Mouse (Mus musculus) heart, embryonic 16.5 days (tissue): ENCODE data around the gene Prc1. TPM values are rescaled to one million over a fixed set of nuclear protein-coding genes. Genes with fewer than 3 reads are reported as not detected.

Experiments
- ATAC-seq: fragments of 200-750 bp; cut with Nextera tagmentation; replicated peaks from 2 replicates; pipeline ENCODE4 v1.8.0; 2017; ENCODE audit warnings: moderate number of reproducible peaks; ENCODE audit not compliant: insufficient read depth, low FRiP score; ENCODE audit errors: extremely low read depth
- H3K27ac ChIP-seq: fragments of 300-500 bp; sonication (generic); 2 replicates; pipeline ENCODE4 v1.5.1; 2014; ENCODE audit warnings: mild to moderate bottlenecking, low read length, control low read depth, moderate library complexity
- H3K27me3 ChIP-seq: fragments of 300-500 bp; sonication (generic); 2 replicates; pipeline ENCODE4 v1.6.1; 2014; ENCODE audit warnings: low read length, mixed read lengths; ENCODE audit not compliant: control insufficient read depth, insufficient read depth
- H3K36me3 ChIP-seq: fragments of 300-500 bp; sonication (generic); 2 replicates; pipeline ENCODE4 v1.6.1; 2014; ENCODE audit not compliant: control insufficient read depth, insufficient read depth
- H3K4me1 ChIP-seq: fragments of 300-500 bp; sonication (generic); 2 replicates; pipeline ENCODE4 v1.6.1; 2014; ENCODE audit warnings: low read length, mixed read lengths; ENCODE audit not compliant: control insufficient read depth, insufficient read depth
- H3K4me2 ChIP-seq: fragments of 300-500 bp; sonication (generic); 2 replicates; pipeline ENCODE4 v1.6.1; 2014; ENCODE audit warnings: low read depth, mild to moderate bottlenecking, control low read depth, low read length
- H3K4me3 ChIP-seq: fragments of 300-500 bp; sonication (generic); 2 replicates; pipeline ENCODE4 v1.5.1; 2014; ENCODE audit warnings: mild to moderate bottlenecking, control low read depth, low read length
- H3K9ac ChIP-seq: fragments of 300-500 bp; sonication (generic); 2 replicates; pipeline ENCODE4 v1.6.1; 2014; ENCODE audit warnings: low read length, control low read depth
- H3K9me3 ChIP-seq: fragments of 300-500 bp; sonication (generic); replicated peaks from 2 replicates; pipeline ENCODE4 v1.6.1; 2016; ENCODE audit warnings: low read length; ENCODE audit not compliant: control insufficient read depth
- WGBS: fragments of 180-500 bp; shearing (Covaris S2); extraction: QIAGEN DNeasy Blood & Tissue Kit; methylation state at CpG from one replicate; pipeline ENCODE4 v1.1.7; 2014; 5-methylcytosine and 5-hydroxymethylcytosine counted together
- polyA plus RNA-seq: library from polyadenylated mRNA; unstranded; fragments of >200 nt; fragmentation: Nextera tagmentation; extraction: Ambion mirVana; gene quantifications from 2 replicates; pipeline ENCODE4 v1.2.1, GENCODE M21; 2015

Gene Prc1
- polyA plus RNA-seq, 1 experiment from 2014 or later = 164 TPM

- H3K4me3 ChIP-seq = no peak overlapping the region
- no peak overlapping the region for H3K27ac ChIP-seq
- no peaks in the 10 kb centered on the region for H3K9me3 ChIP-seq
- H3K27me3 ChIP-seq = peaks cover under 1% of the 10 kb centered on the region; the same call in 1 of the 2 replicates
- ATAC-seq = no peak
- H3K36me3 ChIP-seq = peaks cover 41% of the 10 kb centered on the region
- no peak overlapping the region for H3K9ac ChIP-seq
- 83% methylated on average over 3 of the region's 3 CpGs for WGBS
- no peak overlapping the region for H3K4me2 ChIP-seq
- H3K4me1 ChIP-seq = peaks cover 16% of the 10 kb centered on the region
Observed at GRCm38 (mm10) chr7:80336932-80337331, 42.7 kb downstream of the Prc1 start.

- no peak overlapping the region for H3K27ac ChIP-seq
Observed at GRCm38 (mm10) chr7:80339371-80339770, 45.1 kb downstream of the Prc1 start.

GRCm38 (mm10) chr7:80339793-80340628 is 45.8 kb downstream of the Prc1 start:
- peaks cover 18% of the 10 kb centered on the region for H3K36me3 ChIP-seq
- H3K9me3 ChIP-seq = no peaks in the 10 kb centered on the region
- ATAC-seq = peak; percentile 97
- peak overlapping the region; percentile 66 for H3K4me2 ChIP-seq
- under 1% methylated on average over 45 of the region's 45 CpGs for WGBS
- H3K4me3 ChIP-seq = peak overlapping the region; percentile 77
- peaks cover 26% of the 10 kb centered on the region for H3K4me1 ChIP-seq
- H3K27me3 ChIP-seq = peaks cover 2% of the 10 kb centered on the region; the same call in 1 of the 2 replicates
- H3K27ac ChIP-seq = peak overlapping the region; percentile 88
- H3K9ac ChIP-seq = peak overlapping the region; percentile 76

More at GRCm38 (mm10) chr7:80339371-80339770, 45.1 kb downstream of the Prc1 start:
- 9% methylated on average over 17 of the region's 17 CpGs for WGBS
- no peak for ATAC-seq
- Histone ChIP-seq H3K4me1 (peaks cover 26% of the 10 kb centered on the region), H3K27me3 (peaks cover 2% of the 10 kb centered on the region; the same call in 1 of the 2 replicates), H3K9ac (peak overlapping the region; percentile 67), H3K4me2 (peak overlapping the region; percentile 66), H3K9me3 (no peaks in the 10 kb centered on the region), H3K4me3 (peak overlapping the region; percentile 77), H3K36me3 (peaks cover 23% of the 10 kb centered on the region)

- Histone ChIP-seq H3K27ac (peak within 1 kb of the TSS; percentile 88), H3K36me3 (peaks cover 11% of the 10 kb centered on the region), H3K9me3 (no peaks in the 10 kb centered on the region), H3K27me3 (peaks cover 2% of the 10 kb centered on the region; the same call in 1 of the 2 replicates), H3K4me1 (peaks cover 26% of the 10 kb centered on the region), H3K9ac (peak within 1 kb of the TSS; percentile 76), H3K4me3 (peak within 1 kb of the TSS; percentile 77), H3K4me2 (peak within 1 kb of the TSS; percentile 66)
- ATAC-seq = peak; percentile 55
- WGBS = 2% methylated on average over 11 of the region's 11 CpGs
Observed at GRCm38 (mm10) chr7:80340793-80341192, 46.5 kb downstream of the Prc1 start, which contains the start of gene Unc45a. Gene Unc45a (minus strand): TSS chr7:80341005.

- peaks cover 1% of the 10 kb centered on the region for H3K36me3 ChIP-seq
- H3K4me2 ChIP-seq = no peak overlapping the region
- no peaks in the 10 kb centered on the region for H3K9me3 ChIP-seq
- no peak overlapping the region for H3K9ac ChIP-seq
- peaks cover 27% of the 10 kb centered on the region for H3K4me1 ChIP-seq
- H3K27me3 ChIP-seq = peaks cover 2% of the 10 kb centered on the region; the same call in 1 of the 2 replicates
- no peak overlapping the region for H3K4me3 ChIP-seq
- 58% methylated on average over 7 of the region's 7 CpGs for WGBS
- no peak for ATAC-seq
- H3K27ac ChIP-seq = no peak overlapping the region
Observed at GRCm38 (mm10) chr7:80341793-80342192, 47.5 kb downstream of the Prc1 start.

- peak within 1 kb of the TSS; percentile 90 for H3K9ac ChIP-seq
- no peaks in the 10 kb centered on the region for H3K36me3 ChIP-seq
- peak within 1 kb of the TSS; percentile 74; the same call in 1 of the 2 replicates for H3K27ac ChIP-seq
- H3K9me3 ChIP-seq = no peaks in the 10 kb centered on the region
- H3K27me3 ChIP-seq = peaks cover 2% of the 10 kb centered on the region; the same call in 1 of the 2 replicates
- H3K4me2 ChIP-seq = peak within 1 kb of the TSS; percentile 80
- WGBS = 1% methylated on average over 25 of the region's 25 CpGs
- peaks cover 28% of the 10 kb centered on the region for H3K4me1 ChIP-seq
- ATAC-seq = no peak
- H3K4me3 ChIP-seq = peak within 1 kb of the TSS; percentile 67
Observed at GRCm38 (mm10) chr7:80342858-80343257, 48.6 kb downstream of the Prc1 start, which contains the start of gene Hddc3. Gene Hddc3 (plus strand): TSS chr7:80343104.

- H3K4me1 ChIP-seq = peaks cover 28% of the 10 kb centered on the region
- ATAC-seq = no peak
- 25% methylated on average over 19 of the region's 19 CpGs for WGBS
- peak overlapping the region; percentile 74; the same call in 1 of the 2 replicates for H3K27ac ChIP-seq
- peaks cover 2% of the 10 kb centered on the region; the same call in 1 of the 2 replicates for H3K27me3 ChIP-seq
- H3K9ac ChIP-seq = peak overlapping the region; percentile 90
- no peaks in the 10 kb centered on the region for H3K36me3 ChIP-seq
- peak overlapping the region; percentile 67 for H3K4me3 ChIP-seq
- peak overlapping the region; percentile 80 for H3K4me2 ChIP-seq
- no peaks in the 10 kb centered on the region for H3K9me3 ChIP-seq
Observed at GRCm38 (mm10) chr7:80343270-80344018, 49.2 kb downstream of the Prc1 start.

GRCm38 (mm10) chr7:80346173-80346572 is 51.9 kb downstream of the Prc1 start:
- H3K36me3 ChIP-seq = peaks cover 12% of the 10 kb centered on the region; the same call in 1 of the 2 replicates
- no peaks in the 10 kb centered on the region for H3K9me3 ChIP-seq
- no peak overlapping the region for H3K27ac ChIP-seq
- no peak for ATAC-seq
- peaks cover 2% of the 10 kb centered on the region; the same call in 1 of the 2 replicates for H3K27me3 ChIP-seq
- H3K4me3 ChIP-seq = no peak overlapping the region
- no peak overlapping the region for H3K9ac ChIP-seq
- H3K4me1 ChIP-seq = peaks cover 12% of the 10 kb centered on the region
- H3K4me2 ChIP-seq = no peak overlapping the region
- 73% methylated on average over 9 of the region's 9 CpGs for WGBS
